Mouse (Mus musculus) liver, embryonic 14.5 days (tissue): ENCODE measurements around the gene Rest. TPM values are rescaled to one million over a fixed set of nuclear protein-coding genes. Genes with fewer than 3 reads are reported as not detected.

ENCODE experiments used
- ATAC-seq: fragments of 200-750 bp; cut with Nextera tagmentation; 2 replicates; pipeline ENCODE4 v1.8.0; 2017; ENCODE audit warnings: moderate number of reproducible peaks, mild to moderate bottlenecking, moderate library complexity; ENCODE audit not compliant: insufficient read depth
- DNase-seq, 3 experiments: peaks; one replicate each; pipeline ENCODE4 v3.0.0-alpha.2; 2012 to 2013; ENCODE audit warnings: low read depth in 3 of 3, low spot score in 3 of 3
- H3K27ac ChIP-seq: fragments of 300-500 bp; sonication (generic); 2 replicates; pipeline ENCODE4 v1.5.1; 2014; ENCODE audit warnings: moderate library complexity, mild to moderate bottlenecking, control low read depth, inconsistent platforms
- H3K27me3 ChIP-seq: fragments of 300-500 bp; sonication (generic); 2 replicates; pipeline ENCODE4 v1.6.1; 2014; ENCODE audit warnings: mild to moderate bottlenecking, low read length, moderate library complexity; ENCODE audit not compliant: control insufficient read depth, insufficient read depth
- H3K36me3 ChIP-seq: fragments of 300-500 bp; sonication (generic); replicated peaks from 2 replicates; pipeline ENCODE4 v1.6.1; 2014; ENCODE audit warnings: low read depth; ENCODE audit not compliant: control insufficient read depth, insufficient read depth
- H3K4me1 ChIP-seq, 2 experiments: fragments of 200-500 bp in 1 of 2; fragments of 300-500 bp in 1 of 2; sonication (generic) in 1 of 2; replicated peaks; 2 replicates each; pipeline ENCODE4 v1.6.1; 2012 to 2014; ENCODE audit warnings: antibody characterized with exemption in 1 of 2, inconsistent platforms in 1 of 2, low read length in 1 of 2; ENCODE audit not compliant: control insufficient read depth in 2 of 2, insufficient read depth in 2 of 2
- H3K4me2 ChIP-seq: fragments of 300-500 bp; sonication (generic); 2 replicates; pipeline ENCODE4 v1.6.1; 2014; ENCODE audit warnings: low read depth, mild to moderate bottlenecking, control low read depth, moderate library complexity
- H3K4me3 ChIP-seq, 2 experiments: fragments of 200-500 bp in 1 of 2; fragments of 300-500 bp in 1 of 2; sonication (generic) in 1 of 2; 2 replicates each; pipeline ENCODE4 v1.5.1; 2012 to 2014; ENCODE audit warnings: low read depth in 2 of 2, low read length in 2 of 2, mild to moderate bottlenecking in 2 of 2, control low read depth in 1 of 2, inconsistent platforms in 1 of 2, moderate library complexity in 1 of 2; ENCODE audit not compliant: insufficient read depth in 1 of 2
- H3K9ac ChIP-seq: fragments of 300-500 bp; sonication (generic); replicated peaks from 2 replicates; pipeline ENCODE4 v1.6.1; 2014; ENCODE audit warnings: mild to moderate bottlenecking, control low read depth, moderate library complexity
- H3K9me3 ChIP-seq: fragments of 300-500 bp; sonication (generic); 2 replicates; pipeline ENCODE4 v1.6.1; 2016; ENCODE audit warnings: low read length, mixed read lengths; ENCODE audit not compliant: control insufficient read depth
- CTCF ChIP-seq: IDR thresholded peaks from 2 replicates; pipeline ENCODE4 v1.5.1; 2016; ENCODE audit warnings: antibody characterized with exemption, low read depth, control low read depth
- EP300 ChIP-seq: IDR thresholded peaks from 2 replicates; pipeline ENCODE4 v1.6.1; 2016; ENCODE audit warnings: antibody characterized with exemption, low read depth
- WGBS: fragments of 180-500 bp; shearing (Covaris S2); extraction: QIAGEN DNeasy Blood & Tissue Kit; methylation state at CpG from one replicate; pipeline ENCODE4 v1.1.7; 2014; ENCODE audit not compliant: insufficient replicate concordance; 5-methylcytosine and 5-hydroxymethylcytosine counted together
- polyA plus RNA-seq, 2 experiments: library from polyadenylated mRNA; depleted of rRNA in 1 of 2; stranded (reverse) in 1 of 2; unstranded in 1 of 2; fragments of >200 nt; fragmentation: Nextera tagmentation in 1 of 2; extraction: Ambion mirVana in 1 of 2; gene quantifications; 2 replicates each; pipeline versions ENCODE4 v1.2.1 to v1.2.3; 2012 to 2014

Rest gene
- polyA plus RNA-seq, 2 experiments: 3.5 to 6.6 TPM

GRCm38 (mm10) chr5:77250083-77250482 is 15.2 kb upstream of the Rest start:
- H3K4me1 ChIP-seq: peaks cover 0 to 4% of the 10 kb centered on the region in 2 experiments; a peak in 1 of 4 replicates
- no peak for ATAC-seq
- H3K27me3 ChIP-seq: no peaks in the 10 kb centered on the region
- no peak overlapping the region for H3K4me3 ChIP-seq
- WGBS: 54% methylated on average over 9 of the region's 9 CpGs
- H3K9ac ChIP-seq: no peak overlapping the region
- no peak overlapping the region for H3K4me2 ChIP-seq
- no peaks in the 10 kb centered on the region for H3K9me3 ChIP-seq
- TF ChIP-seq EP300: no peak
- TF ChIP-seq CTCF: no peak
- DNase-seq: no peak
- H3K36me3 ChIP-seq: no peaks in the 10 kb centered on the region
- no peak overlapping the region for H3K27ac ChIP-seq

DNA sequence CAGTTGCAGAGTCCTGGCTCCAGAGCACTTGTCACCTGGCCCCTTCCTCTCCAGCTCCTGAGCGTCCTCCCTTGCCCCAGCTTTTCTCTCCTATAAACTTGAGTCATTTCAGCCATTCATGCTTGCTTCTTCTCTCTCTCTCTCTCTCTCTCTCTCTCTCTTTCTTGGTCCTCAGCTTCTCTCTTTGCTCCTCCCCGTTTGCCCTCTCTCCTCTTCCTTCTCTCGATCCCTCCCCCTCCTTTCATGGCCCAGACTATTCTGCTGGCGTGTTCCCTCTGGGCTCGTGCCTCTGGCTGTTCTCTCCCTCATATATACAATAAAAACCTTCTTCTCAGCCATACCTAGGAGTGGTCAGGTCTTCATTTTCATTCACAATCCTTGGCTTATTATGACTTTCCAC is 13.6 kb upstream of the Rest start:
- 23% methylated on average over 5 of the region's 5 CpGs for WGBS
- DNase-seq (no peak), ATAC-seq (no peak)

DNA sequence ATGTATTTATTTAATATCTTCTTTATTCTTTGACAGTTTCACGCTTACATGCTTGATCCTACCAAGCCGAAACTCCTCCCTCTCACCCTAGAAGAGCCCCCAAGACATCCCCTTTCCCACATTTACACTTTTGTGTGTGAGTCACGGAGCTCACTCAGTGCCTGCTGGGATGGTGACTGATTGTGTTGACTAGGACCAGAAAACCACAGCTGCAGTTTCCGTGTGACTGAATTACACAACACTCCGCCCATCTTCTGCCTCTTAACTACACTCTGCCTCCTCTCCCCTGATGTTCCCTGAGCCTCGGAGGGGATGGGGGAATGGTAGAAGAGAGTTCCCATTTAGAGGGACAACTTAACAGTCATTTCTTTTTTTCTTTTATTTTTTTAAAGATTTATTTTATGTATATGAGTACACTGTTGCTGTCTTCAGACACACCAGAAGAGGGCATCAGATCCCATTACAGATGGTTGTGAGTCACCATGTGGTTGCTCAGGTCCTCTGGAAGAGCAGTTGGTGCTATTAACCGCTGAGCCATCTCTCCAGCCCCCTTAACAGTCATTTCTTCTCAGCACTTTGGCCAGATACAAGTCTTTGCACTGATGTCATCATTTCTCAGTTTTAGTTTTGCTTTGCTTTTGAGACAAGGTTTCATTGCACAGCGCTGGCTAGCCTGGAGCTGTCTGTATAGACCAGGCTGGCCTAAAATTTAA is 13.0 kb upstream of the Rest start:
- Histone ChIP-seq H3K27ac (no peak overlapping the region), H3K4me1 (no peaks in the 10 kb centered on the region), H3K4me3 (no peak overlapping the region), H3K36me3 (no peaks in the 10 kb centered on the region), H3K4me2 (no peak overlapping the region), H3K9me3 (no peaks in the 10 kb centered on the region), H3K27me3 (no peaks in the 10 kb centered on the region), H3K9ac (no peak overlapping the region)
- WGBS: 42% methylated on average over 8 of the region's 8 CpGs
- ATAC-seq: no peak
- TF ChIP-seq EP300: no peak
- TF ChIP-seq CTCF: no peak
- DNase-seq: no peak

More for the DNA sequence above, 13.6 kb upstream of the Rest start:
- TF ChIP-seq EP300: no peak
- no peak for TF ChIP-seq CTCF
- H3K27ac ChIP-seq: no peak overlapping the region
- no peak overlapping the region for H3K9ac ChIP-seq
- no peaks in the 10 kb centered on the region for H3K9me3 ChIP-seq
- no peaks in the 10 kb centered on the region for H3K4me1 ChIP-seq
- no peaks in the 10 kb centered on the region for H3K27me3 ChIP-seq
- no peak overlapping the region for H3K4me3 ChIP-seq
- H3K4me2 ChIP-seq: no peak overlapping the region
- no peaks in the 10 kb centered on the region for H3K36me3 ChIP-seq

DNA sequence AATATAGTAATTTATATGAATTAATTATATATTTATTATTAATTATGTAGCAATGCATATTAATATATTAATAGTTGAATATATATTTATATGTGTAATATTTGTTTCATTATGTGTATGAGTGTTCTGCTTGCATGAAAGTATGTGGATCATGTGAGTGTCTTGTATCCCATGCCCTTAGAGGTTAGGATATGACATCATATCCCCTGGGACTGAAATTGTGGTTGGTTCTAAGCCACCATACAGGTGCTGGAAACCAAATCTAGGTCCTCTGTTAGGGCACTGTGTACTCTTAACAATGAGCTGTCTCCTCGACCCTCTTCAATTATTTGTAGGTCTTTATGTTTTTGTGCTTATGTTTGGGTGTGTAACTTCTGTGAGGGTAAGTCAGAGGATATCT is 12.1 kb upstream of the Rest start:
- Histone ChIP-seq H3K27me3 (no peaks in the 10 kb centered on the region), H3K4me2 (no peak overlapping the region), H3K4me1 (no peaks in the 10 kb centered on the region), H3K9me3 (no peaks in the 10 kb centered on the region), H3K27ac (no peak overlapping the region), H3K36me3 (no peaks in the 10 kb centered on the region), H3K9ac (no peak overlapping the region), H3K4me3 (no peak overlapping the region)
- DNase-seq (no peak), ATAC-seq (no peak)
- 63% methylated on average over 1 of the region's 1 CpGs for WGBS
- TF ChIP-seq CTCF: no peak
- no peak for TF ChIP-seq EP300

DNA sequence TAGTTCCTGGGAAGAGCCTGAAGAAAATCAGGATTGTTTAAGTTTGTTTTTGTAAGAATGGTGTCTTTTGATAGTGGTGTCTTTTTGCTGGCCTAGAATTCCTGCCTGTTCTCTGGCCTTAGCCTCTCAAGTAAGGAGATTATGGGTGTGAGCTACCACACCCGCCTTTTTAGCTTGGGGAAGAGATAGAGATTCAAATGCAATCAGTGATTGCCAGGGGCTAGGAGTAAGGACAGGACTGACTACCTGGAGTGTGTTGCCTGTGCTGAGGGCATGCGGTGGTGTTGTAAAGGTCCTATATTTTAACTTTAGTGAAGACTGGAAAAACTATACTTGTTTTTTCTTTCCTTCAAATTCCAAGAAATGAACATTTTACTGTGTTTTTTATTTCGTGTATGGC is 10.9 kb upstream of the Rest start:
- Histone ChIP-seq H3K4me2 (no peak overlapping the region), H3K9ac (no peak overlapping the region), H3K27me3 (no peaks in the 10 kb centered on the region), H3K9me3 (no peaks in the 10 kb centered on the region), H3K27ac (no peak overlapping the region), H3K36me3 (no peaks in the 10 kb centered on the region), H3K4me1 (no peaks in the 10 kb centered on the region), H3K4me3 (no peak overlapping the region)
- ATAC-seq (no peak), DNase-seq (no peak)
- TF ChIP-seq CTCF (no peak), EP300 (no peak)
- WGBS: 37% methylated on average over 3 of the region's 3 CpGs
